Mouse (Mus musculus) ovary, postnatal 36 days (tissue): Measurements from ENCODE around the gene Specc1.

Source experiments
- DNase-seq: peaks from one replicate; pipeline ENCODE4 v3.0.0; 2022; ENCODE audit warnings: low spot score, mixed read lengths

The Specc1 gene

DNA sequence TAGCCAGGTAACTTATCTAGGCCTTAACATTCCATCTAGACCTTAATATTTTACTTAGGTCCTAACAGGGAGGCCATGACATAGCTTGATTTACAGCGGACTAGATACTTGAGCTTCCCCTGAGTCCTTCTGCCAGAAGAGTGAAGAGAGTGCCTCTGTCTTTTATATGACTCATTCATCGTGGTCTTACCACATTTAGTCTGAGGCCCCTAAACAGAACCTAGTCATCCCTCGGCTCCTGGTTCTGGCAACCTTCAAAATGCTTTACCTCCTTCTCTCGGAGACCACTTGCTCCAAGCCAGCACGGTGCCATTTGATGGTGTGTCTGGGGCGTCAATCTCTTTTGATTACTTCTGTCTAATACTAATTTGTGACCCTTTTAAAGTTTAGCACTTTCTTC lies 133.8 kb downstream of the Specc1 start:
- no peak for DNase-seq

DNA sequence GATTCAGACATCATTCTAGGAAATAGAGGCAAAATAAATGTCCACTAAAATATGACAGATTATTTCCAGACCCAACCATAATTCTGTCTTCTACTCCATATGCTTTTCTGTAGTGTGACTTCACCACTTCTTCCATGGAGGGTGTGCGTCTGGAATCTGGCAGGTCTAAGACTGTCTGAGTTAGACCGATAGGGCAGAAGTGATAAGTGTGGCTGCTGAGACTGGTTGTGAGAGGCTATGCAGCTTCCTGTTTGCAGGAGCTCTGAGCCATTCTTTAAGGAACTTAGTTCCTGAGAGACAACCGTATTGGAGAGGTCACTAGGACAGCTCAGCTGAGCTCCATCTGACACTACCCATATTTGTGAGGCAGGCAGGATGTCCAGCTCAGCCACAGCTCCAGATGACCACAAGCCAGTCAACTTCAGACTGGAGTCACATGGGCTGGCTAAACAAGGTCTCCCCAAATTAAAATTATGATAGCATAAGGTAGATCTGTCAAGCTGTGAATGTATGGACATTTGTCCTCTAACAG lies 146.9 kb downstream of the Specc1 start:
- DNase-seq, result no peak

DNA sequence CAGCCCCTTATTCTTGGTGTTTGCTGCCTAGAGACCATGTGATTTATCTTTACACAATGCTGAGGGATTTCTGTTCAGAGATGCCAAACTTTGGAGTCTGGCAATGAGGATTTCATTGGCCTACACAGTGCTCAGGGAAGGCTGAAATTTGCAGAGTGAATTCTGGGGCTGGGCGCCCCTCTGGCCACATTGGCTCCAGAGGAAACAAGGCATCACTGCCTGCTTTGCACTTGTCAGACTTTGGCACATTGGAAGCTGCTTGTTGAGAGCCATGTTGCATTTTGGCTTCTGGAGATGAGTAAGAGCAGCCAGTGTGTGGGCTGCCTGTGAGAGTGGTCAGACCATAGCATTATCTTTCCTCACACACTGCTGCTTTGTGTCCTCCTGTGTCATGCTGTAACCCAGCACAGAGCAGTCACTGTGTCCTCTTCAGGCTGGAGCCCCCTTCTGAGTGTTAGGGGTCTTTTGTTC lies 149.9 kb downstream of the Specc1 start:
- DNase-seq, result no peak

DNA sequence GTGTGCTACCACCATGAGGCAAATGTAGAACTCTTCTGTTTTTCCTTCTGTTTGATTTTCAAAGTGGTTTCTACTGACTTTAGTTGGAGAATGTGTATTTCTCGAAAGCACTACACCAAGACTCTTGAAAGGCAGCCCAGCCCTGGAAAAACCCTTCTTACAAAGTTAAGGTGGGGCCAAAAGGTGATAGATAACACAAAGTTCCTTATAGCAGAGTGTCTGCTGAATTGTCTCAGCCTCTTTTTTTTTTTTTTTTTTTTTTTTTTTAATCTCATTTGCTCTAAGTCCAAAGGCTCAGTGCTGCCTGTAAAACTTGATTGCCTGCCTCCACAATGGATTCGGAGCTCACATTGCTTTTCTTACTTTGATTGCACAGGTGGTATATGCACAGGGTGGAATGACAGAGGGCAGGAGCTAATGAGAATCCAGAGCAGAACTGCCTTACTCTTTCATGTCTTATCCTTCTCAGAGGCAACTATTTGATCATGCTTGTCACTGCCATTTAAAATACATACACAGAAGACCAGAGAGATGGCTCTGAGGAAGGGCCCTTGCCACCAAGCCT lies 150.8 kb downstream of the Specc1 start:
- no peak for DNase-seq

DNA sequence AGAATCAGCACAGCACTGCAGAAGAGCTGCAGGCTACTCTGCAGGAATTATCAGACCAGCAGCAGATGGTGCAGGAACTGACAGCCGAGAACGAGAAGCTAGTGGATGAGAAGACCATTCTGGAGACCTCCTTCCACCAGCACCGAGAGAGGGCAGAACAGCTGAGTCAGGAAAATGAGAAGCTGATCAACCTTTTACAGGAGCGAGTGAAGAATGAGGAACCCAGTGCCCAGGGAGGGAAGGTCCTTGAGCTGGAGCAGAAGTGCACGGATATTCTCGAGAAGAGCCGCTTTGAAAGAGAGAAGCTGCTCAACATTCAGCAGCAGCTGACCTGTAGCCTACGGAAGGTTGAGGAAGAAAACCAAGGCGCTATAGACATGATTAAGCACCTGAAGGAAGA lies 162.0 kb downstream of the Specc1 start:
- DNase-seq, result no peak

DNA sequence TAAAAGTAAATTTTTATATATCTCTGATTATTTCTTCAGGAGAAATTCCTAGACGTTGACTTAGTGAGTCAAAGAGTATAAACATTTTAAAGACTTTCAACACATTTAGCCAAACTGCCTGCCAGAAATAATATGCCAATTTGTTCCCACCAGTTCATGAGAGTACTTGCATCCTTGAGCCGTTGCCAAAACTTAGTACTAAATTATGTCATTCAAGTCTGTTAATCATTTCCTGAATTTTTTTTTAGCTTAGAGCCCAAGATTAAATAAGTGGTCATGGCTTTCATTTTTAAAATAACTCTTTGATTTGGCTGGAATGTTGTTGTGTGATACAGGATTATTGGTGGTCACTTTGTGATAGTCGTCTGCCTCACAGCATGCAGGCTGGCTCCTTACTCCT lies 163.3 kb downstream of the Specc1 start:
- DNase-seq, result no peak

DNA sequence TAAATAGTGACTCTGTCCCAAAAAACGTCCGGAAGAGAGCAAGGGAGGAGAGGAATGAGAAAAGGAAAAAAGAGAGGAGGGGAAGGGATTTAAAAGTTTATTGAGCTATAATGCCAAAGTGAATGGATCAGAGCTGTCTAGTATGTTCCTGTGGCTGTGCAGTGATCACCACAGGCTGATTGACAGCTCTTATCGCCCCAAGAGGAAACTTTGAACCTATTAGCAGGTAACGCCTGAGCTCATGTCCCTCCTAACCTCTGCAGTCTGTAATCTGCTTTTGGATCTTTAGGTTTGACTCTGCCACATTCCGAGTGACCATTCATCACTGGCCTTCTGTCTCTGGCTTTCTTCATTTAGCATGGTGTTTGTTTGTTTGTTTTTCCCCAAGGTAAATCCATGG lies 164.8 kb downstream of the Specc1 start:
- DNase-seq, result no peak

DNA sequence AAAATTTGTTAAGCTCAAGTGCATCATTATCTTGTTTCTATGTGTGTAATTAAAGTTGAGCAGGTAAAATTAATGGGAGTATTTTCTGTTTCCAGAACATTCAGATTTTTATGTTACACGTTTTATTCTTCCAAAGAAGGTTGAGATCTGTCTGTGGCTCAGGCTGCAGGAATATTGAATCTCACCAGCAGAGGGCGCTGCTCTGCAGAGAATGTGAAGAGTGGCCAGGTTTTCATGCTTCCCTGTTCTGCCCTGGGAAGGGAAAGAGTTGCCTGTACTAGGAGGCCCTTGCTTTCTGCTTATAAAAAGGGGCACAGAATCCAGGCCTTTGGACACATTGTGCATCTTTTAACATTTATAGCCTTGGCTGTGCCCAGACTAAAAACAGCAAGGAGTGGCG lies 171.1 kb downstream of the Specc1 start:
- peak; percentile 80 for DNase-seq

DNA sequence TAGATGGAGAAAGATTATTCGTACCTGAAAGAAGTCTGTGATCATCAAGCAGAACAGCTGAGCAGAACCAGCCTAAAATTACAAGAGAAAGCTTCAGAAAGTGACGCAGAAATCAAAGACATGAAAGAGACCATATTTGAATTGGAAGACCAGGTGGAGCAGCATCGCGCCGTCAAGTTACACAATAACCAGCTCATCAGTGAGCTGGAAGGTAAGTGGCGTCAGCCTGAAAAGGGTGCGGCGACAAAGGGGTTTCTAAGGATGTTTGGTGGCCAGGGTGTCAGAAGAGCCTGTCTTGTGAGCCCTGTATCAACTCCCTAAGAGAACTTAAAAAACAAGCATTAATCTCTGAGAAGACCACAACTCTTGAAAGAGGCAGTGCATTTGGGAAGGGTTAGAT lies 171.6 kb downstream of the Specc1 start:
- DNase-seq, result no peak

DNA sequence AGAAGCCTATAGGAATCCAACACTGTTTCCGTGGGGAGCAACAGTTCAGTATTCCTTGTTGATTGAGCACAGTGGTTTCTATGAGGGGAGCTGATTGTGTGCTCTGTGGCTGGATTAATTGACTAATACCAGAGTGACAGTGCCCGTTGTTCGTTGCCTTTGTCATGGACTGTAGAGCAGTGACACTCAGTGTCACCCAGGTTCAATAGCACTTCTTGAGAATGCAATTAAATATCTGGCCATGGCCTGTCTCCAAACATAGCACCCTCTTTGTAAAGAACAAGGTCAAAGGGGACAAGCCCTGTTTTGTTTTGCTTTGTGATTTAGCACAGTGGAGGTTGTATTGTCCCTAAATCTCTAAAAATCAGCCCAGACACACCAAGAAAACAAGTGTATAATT lies 173.6 kb downstream of the Specc1 start:
- DNase-seq, result no peak

DNA sequence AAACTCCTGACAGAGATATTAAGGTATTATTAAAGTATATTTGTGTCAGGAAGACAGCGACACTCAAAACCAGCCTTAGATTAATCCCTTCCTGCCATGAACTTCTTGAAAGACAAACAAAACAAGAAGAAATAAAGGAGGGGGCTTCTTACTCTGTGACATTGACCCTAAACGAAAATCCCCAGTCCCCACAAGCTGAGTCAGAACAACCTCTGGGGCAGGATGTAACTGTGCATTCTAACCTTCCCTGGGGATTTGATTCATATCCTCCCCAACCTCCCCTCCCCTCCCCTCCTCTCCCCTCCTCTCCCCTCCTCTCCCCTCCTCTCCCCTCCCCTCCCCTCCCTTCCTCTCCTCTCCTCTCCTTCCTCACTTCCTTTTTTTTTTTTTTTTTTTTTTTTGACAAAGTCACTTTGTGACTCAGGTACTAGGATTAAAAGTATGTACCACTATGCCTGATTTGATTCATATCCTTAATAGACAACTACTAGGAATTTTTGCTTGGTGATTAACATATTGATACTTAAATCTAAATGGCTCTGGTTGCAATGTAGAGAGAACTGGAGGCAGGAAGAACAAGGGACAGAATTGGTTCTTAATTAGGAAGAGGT lies 174.2 kb downstream of the Specc1 start:
- no peak for DNase-seq

DNA sequence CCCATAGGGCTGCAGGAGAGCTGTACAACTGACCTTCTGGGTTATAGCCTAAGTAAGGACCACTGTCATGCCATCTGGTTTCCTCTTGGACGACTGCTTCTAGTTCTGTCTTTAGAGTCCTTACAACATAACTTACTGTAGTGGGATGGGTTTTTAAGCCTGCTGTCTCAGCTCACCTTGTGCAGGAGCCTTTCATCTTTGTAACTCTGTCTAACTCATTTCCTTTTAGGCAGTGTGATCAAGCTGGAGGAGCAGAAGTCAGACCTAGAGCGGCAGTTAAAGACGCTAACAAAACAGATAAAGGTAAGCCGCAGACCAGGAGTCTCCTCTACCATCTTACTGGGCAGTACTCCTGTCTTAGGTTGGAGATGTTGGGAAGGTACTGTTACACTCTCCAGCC lies 175.0 kb downstream of the Specc1 start:
- no peak for DNase-seq

DNA sequence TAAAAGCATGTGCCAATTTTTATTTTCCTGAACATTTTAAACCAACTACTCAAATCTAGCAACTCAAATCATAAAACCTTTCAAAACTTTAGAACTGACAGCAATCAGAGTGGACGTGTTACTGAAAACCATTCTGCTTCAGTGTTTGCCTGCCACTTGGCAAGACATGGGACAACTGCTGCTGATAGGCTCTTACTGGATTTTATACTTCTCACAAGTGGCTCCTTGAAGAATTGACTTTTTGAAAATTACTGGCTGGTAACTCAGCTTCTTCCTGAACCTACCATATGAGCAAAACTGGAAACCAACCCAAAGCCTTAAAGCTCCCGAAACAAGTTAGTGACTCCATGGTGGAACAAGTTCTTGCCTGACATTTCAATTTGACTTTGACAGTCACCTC lies 177.6 kb downstream of the Specc1 start:
- DNase-seq, result no peak

DNA sequence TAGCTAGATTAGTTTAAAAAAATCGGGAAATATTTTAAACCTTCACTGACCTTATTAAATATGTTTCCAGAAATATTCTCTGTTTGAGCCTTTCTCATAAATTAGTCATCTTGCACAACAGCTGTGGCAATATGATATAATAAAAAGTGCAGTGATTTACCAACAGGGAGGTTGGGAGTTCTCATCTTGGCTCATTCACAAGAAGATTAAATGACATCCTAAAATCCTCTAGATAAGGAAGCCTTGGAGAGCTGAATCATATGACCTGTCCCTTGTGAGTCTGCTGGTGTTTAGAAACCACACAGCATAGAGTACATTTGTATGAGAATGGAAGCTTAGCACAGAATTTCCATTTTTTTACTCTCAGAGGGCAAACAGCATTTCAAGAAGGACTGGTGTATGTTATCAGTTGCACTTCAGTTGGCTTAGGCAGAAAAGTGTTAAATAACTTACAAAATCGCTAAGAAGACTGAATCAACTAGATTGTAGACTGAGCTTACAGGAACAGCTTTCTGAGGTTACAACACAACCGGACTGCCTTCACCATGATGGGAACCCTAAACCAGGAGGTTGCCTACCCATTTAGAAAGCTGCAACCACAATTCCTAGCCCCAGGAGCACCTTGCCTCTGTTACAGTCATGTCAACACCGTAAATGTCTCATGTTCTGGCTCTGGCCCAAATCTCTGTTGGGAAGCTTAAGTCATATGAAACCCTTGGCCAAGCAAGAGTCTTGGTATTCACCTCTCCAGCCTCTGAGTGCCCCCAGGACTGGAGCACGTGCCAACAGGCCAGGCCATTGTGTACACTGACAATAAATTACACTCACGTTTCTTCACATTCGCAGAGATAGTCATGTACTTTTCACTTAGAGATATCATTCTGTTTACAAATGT lies 188.9 kb downstream of the Specc1 start:
- no peak for DNase-seq

DNA sequence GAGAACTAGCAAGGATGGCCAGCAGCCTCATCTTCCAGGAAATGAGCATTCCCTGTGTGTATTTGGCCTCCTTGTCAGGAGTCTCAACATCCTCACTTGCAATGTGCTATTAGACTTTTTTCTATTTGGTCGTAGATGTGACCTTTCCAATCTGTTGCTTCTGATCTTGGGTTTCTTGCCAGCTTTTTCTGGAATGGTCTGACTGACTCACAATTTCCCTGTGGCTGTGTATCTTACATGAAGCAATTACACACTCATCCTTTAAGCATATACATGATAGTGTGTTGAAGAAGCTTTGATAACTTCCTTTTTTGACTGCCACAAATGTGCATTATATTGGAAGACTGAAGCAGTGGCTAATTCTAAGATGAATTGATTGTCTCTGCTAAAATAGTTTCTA lies 190.1 kb downstream of the Specc1 start:
- no peak for DNase-seq

DNA sequence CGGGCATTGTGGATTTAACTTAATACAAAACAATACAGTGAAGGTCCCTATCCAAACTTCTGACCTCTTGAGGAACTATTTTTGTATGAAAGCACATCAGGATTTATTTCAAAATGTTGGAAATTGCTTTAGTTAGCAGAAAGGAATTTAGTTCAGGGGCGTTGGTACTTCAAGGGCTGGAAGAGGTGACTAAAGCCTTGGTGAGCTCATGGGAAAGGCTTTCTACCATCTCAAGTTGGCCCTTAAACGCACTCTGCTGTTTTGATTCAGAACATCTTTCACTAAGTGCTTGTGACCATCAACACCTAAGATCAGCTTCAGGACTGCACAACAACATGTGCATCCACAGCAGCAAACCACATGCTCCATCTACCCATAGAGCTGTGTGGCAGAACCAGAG lies 191.5 kb downstream of the Specc1 start:
- no peak for DNase-seq

DNA sequence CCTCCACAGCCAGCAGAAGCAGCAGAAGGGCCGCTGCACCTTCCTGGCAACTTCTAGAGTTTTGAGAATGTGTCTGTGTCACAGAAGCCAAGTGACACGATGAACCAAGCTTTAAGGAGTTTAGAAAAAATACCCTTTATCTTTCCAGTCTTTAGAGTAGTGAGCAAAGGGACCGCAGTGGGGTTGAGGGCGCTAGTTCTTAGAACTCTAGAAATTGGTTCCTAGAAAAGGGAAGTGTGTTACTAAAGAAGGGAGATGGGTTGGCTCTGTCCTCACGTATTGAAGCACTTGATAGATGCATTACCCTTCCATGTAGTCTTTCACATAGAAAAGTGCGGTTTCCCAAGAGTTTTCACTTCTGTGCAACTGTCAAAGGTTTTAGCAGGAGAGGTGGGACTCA lies 191.9 kb downstream of the Specc1 start:
- DNase-seq, result no peak

DNA sequence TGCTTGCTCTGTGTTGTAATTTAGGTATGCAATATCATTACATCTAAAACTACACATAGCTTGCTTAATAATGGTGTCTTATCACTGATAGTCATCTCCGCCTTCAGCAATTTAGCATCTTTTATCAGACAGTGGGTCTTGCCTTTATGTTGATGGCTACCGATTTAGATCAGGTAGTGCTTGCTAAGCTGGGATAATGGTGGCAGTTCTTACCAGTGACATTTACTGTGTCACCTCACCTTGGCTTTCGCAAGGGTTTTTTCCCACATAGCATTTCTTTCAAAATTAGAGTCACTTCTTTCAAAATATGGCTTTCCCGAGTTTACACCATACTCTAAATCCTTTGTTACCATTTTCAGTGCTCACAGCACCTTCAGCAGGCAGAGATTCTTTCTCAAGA lies 196.5 kb downstream of the Specc1 start:
- DNase-seq, result no peak

DNA sequence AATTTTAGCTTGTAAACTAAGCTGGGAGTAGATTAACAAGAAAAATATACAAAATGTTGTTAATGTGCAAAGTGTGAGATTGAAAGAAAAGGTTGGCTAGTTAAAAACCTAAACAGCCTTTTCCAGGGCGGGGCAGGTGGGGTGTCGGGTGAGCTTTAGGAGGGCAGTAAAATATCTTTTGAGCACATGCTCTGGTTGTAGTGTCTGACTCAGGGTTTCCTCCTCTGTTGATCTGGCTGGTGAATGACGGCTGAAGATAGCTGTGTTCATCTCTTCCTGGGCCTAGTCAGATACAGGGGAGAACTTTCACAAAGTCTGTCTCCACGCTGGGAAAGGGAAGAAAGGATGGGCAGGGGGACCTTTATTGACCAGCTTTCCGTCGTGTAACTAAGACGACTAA lies 203.2 kb downstream of the Specc1 start:
- DNase-seq, result no peak

DNA sequence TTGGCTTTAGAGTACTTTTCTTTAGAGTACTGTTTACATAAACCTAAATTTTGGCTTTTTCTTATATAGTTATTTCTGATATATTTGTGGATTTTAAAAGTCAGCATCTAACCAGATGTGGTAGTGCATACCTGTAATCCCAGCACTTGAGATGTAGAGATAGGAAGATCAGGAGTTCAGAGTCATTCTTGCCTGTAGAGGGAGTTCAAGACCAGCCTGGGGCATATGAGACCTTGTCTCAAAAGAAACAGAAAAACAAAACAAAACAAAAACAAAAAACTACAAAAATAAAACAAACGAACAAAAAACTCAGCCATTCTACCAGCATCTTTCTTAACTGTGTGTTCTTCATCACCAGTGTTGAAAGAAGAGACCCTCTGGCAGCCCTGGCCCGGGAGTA lies 204.9 kb downstream of the Specc1 start:
- no peak for DNase-seq

DNA sequence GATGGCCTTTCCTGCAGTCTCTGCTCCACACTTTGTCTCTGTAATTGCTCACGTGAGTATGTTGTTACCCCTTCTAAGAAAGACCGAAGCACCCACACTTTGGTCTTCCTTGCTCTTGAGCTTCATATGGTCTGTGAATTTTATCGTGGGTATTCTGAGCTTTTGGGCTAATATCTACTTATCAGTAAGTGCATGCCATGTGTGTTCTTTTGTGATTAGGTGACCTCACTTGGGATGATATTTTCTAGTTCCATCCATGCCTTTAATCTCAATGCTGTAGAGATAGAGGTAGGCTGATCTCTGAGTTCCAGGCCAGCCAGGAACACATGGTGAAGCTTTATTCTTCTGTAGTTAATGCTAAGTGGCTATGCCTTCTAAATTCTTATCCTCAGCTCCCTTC lies 207.8 kb downstream of the Specc1 start:
- DNase-seq, result no peak

DNA sequence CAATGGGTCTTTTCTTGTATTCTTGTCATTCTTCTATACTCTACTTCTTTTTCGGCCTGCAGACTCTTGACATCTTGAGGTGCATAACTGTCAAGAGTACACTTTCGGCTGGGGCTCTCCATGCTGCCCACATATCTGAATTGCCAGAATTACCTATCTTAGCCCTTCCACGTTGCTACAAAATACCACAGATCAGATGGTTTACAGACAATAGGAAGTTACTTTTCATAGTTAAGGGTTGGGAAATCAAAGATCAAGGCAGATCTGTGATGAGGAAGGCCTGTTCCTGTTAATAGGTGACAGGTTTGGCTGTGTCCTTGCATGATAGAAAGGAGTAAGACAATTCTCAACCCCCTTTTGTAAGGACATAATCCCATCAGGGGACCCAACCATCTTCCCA lies 209.9 kb downstream of the Specc1 start:
- no peak for DNase-seq

DNA sequence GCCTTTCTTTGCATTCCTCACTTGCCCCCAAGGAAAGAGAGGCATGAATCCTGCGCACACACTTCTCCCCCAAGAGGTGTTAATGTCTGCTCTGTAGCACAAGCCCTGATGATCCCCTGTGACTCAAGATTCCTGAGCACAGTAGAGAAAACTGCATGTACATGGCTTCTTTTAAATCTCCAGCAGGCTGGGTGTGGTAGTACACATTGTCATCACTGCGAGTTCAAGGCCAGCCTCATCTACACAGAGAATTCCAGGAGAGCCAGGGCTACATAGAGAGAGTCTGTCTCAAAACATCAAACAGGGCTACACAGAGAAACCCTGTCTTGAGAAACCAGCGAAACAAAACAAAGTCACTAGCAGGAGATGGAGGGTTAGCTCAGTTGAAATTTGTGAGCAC lies 211.6 kb downstream of the Specc1 start:
- DNase-seq, result no peak
